Mouse (Mus musculus) cerebellum, adult 18-20 months (tissue): ENCODE measurements around the gene Creb3l4.
"Not testable (repeated sequence)": the region's sequence is repeated elsewhere in the genome, so short reads cannot be mapped to it uniquely, and the experiment has no call there.

Source experiments
- DNase-seq, 2 experiments: peaks; one replicate each; pipeline ENCODE4 v3.0.0; 2021

The Creb3l4 gene

GRCm38 (mm10) chr3:90242984-90243775 lies at the start of gene Creb3l4:
TSS of gene Creb3l4 (minus strand) at chr3:90243512.
- DNase-seq, result no peak

- DNase-seq, result peak; percentile 98
These were observed 49.3 kb upstream of the Creb3l4 start, which contains the start of gene Gatad2b for GRCm38 (mm10) chr3:90292345-90293275. TSS of gene Gatad2b (plus strand) at chr3:90293178.

- DNase-seq, result no peak
These were observed 48.7 kb upstream of the Creb3l4 start for GRCm38 (mm10) chr3:90291982-90292344.

GRCm38 (mm10) chr3:90290602-90291001 lies 47.3 kb upstream of the Creb3l4 start:
- no peak for DNase-seq

GRCm38 (mm10) chr3:90289403-90289802 lies 46.1 kb upstream of the Creb3l4 start:
- DNase-seq, result not testable (repeated sequence)

- DNase-seq, result no peak
These were observed 40.8 kb upstream of the Creb3l4 start for GRCm38 (mm10) chr3:90284150-90284549.

GRCm38 (mm10) chr3:90280708-90281107 lies 37.4 kb upstream of the Creb3l4 start:
- DNase-seq, result no peak

- no peak for DNase-seq
These were observed 36.4 kb upstream of the Creb3l4 start for GRCm38 (mm10) chr3:90279743-90280142.

GRCm38 (mm10) chr3:90279216-90279615 lies 35.9 kb upstream of the Creb3l4 start:
- DNase-seq, result no peak

- no peak for DNase-seq
These were observed 34.9 kb upstream of the Creb3l4 start for GRCm38 (mm10) chr3:90278211-90278610.

- peak; percentile 86 to 89 for DNase-seq
These were observed 34.5 kb upstream of the Creb3l4 start for GRCm38 (mm10) chr3:90277793-90278192.

GRCm38 (mm10) chr3:90276858-90277257 lies 33.5 kb upstream of the Creb3l4 start:
- no peak for DNase-seq

- peak; percentile 76 to 81 for DNase-seq
These were observed 32.0 kb upstream of the Creb3l4 start for GRCm38 (mm10) chr3:90275286-90275685.

GRCm38 (mm10) chr3:90273855-90274254 lies 30.5 kb upstream of the Creb3l4 start:
- no peak for DNase-seq

GRCm38 (mm10) chr3:90272170-90272569 lies 28.9 kb upstream of the Creb3l4 start:
- DNase-seq, result no peak

GRCm38 (mm10) chr3:90270784-90271183 lies 27.5 kb upstream of the Creb3l4 start:
- no peak for DNase-seq

GRCm38 (mm10) chr3:90268971-90269370 lies 25.7 kb upstream of the Creb3l4 start:
- DNase-seq, result no peak

GRCm38 (mm10) chr3:90268190-90268589 lies 24.9 kb upstream of the Creb3l4 start:
- no peak for DNase-seq

- DNase-seq, result no peak
These were observed 23.8 kb upstream of the Creb3l4 start for GRCm38 (mm10) chr3:90266901-90267775.

- peak in 1 of 2 experiments; percentile 69 for DNase-seq
These were observed 22.8 kb upstream of the Creb3l4 start for GRCm38 (mm10) chr3:90265932-90266741.

- DNase-seq, result peak; percentile 93 to 95
These were observed 22.0 kb upstream of the Creb3l4 start, which contains the start of gene Dennd4b for GRCm38 (mm10) chr3:90265034-90265931. TSS of gene Dennd4b (plus strand) at chr3:90265185.
